Mouse (Mus musculus) brain, embryonic 14.5 days (tissue): Measurements from ENCODE around the gene Nadsyn1.

Experiments used
- CTCF ChIP-seq: fragments of 200-500 bp; IDR thresholded peaks from 2 replicates; pipeline ENCODE4 v1.5.1; 2012; ENCODE audit warnings: inconsistent platforms, mild to moderate bottlenecking, moderate library complexity, borderline replicate concordance; ENCODE audit not compliant: insufficient read depth, insufficient read length; ENCODE audit errors: extremely low read depth
- POLR2A ChIP-seq: fragments of 200-500 bp; IDR thresholded peaks from 2 replicates; pipeline ENCODE4 v1.6.1; 2012; ENCODE audit warnings: mild to moderate bottlenecking, inconsistent platforms, borderline replicate concordance; ENCODE audit not compliant: poor library complexity, insufficient read depth, insufficient read length, severe bottlenecking; ENCODE audit errors: extremely low read depth

DNA sequence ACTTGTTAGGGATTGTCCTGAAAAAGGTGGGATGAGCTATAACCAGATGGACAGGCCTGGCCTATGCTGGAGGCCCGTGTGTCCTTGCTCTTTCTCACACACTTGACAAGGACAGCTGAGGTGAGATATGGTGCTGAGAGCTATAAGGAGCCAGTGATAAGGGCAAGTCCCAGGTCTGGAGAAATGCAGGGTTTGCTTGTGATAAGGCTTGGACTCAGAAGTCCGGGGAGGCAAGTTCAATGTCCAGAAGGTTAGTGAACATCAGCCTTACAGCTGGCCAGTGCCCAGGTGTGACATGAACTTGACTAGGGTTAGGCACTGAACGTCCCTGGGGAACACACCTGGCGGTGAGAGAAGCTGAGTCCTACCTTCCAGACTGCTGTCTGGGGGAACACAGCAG, 70.6 kb downstream of the Nadsyn1 start:
- TF ChIP-seq CTCF (no peak), POLR2A (no peak)
